Mouse (Mus musculus) R1 (cell line): ENCODE results near the gene Cyp26c1.

Source experiments
- DNase-seq: peaks from one replicate; pipeline ENCODE4 v3.0.0-alpha.2; 2018; ENCODE audit warnings: low read depth, low spot score

Cyp26c1 gene

DNA sequence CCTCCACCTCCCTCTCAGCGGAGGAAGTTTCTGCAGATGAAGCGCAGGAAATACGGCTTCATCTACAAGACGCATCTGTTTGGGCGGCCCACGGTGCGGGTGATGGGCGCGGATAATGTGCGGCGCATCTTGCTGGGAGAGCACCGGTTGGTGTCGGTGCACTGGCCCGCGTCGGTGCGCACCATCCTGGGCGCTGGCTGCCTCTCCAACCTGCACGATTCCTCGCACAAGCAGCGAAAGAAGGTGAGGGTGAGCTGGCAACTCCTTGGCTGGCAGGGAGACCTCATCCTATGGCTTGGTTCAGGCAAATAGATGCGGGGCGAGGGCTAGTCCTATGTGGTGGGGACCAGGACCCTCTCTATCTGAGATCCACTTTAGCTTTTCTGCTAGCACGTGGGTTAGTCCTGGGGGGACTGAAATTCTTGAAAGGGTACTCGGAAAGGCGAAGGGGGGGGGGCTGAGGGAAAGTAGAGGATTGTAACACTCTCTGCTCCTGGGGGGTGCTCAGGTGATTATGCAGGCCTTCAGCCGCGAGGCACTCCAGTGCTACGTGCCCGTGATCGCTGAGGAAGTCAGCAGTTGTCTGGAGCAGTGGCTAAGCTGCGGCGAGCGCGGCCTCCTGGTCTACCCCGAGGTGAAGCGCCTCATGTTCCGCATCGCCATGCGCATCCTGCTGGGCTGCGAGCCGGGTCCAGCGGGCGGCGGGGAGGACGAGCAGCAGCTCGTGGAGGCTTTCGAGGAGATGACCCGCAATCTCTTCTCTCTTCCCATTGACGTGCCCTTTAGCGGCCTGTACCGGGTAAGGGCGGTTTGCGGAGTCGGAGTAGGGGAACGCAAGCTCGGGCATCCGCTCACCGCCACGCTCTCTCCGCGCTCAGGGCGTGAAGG, 13.1 kb downstream of the Cyp26c1 start:
- peak; percentile 43 for DNase-seq

DNA sequence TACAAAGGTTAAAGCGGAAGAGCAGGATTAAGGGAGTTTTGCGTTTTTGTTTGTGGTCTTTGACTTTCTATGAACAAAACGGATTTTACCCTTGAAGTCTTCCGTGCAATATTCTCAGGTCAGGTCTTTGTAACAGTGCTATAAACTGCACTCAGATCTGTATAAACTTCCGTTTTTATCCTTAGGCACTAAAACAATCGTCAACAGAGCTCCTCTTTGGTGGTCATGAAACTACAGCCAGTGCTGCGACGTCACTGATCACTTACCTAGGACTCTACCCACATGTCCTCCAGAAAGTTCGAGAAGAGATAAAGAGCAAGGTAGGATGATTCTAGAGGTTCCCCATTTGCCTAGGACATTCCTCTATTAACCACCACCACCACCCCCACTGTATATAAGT, 14.3 kb downstream of the Cyp26c1 start:
- DNase-seq = no peak

DNA sequence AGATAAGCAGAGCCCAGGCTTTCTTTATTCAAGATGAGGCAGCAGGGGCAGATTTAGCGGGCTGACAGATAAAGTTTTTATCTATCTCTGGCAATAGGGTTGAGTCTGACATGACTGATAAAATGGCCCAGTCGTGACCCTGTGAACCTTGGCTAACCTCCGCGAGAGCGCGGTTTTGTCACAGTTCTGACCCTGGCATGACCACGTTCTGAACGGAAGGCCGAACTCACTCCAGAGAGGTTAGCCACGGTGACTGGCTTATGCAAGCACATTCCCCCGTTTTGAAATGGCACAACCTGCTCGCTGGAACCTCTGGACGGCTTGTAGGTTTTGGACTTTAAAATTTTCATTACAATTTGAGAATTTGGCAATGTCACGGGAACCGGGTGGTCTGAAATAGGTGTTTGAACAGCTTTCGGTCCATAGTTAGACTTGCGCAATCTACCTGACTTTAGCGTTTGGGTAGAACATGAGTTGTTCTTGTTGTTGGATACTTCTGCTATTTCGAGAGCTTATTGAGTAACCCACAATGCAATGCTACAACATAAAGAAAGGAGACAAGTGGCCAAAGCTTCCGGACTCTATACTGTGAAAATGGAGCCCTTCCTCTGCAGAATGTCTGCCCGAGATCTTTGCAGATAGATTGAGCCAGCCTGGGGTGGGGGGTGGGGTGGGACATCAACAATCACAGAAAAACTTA, 17.1 kb downstream of the Cyp26c1 start:
- no peak for DNase-seq

DNA sequence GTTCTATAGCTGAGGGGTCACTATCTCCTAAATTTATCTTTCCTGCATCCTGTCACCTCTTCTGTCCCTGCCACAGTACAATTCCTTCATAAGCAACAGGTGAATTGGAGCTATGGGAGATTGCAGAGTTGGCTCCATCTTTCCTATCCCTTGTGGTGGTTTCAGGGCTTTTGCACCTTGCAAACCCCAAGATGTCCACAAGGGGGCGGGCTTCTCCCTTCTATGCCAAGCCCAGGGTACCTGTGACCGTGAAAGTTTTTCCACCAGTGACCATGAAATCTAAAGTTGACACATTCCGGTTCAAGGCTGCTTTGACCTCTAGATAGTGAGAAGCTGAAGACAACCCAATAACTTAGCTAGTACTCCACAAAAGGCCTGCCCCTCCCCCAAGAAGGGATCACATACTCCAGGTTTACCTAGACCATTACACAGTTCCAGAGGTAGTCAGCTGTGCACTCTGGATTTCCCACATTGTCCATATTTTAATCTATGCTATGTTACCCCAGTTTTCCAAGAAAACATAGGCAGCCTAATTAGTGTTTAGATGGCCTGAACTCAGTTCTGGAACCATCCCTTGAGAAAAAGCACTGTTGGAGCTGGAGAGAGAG, 18.6 kb downstream of the Cyp26c1 start:
- peak; percentile 73 for DNase-seq

DNA sequence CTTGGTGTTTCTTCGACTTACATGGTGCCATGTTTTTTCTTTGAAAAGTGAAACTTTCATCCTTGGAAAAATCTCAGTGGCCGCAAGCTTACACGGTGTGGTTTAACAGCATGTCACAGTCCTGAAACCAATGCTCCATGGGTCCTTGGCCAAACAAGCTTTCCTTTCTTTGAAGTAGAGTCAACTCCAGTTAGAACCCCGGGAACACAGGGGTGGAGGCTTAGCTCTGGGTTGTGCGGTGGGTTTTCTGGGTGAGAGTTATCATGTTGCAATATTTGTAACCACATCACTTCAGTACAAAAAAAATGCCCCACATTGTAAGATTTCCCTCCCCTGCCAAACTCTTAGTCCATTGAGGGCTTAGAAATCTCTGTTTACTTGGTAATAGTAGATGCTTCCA, 20.3 kb downstream of the Cyp26c1 start:
- DNase-seq = no peak

- no peak for DNase-seq
These were observed 29.3 kb downstream of the Cyp26c1 start for GRCm38 (mm10) chr19:37714681-37715080.

GRCm38 (mm10) chr19:37715980-37716379, 30.6 kb downstream of the Cyp26c1 start:
- no peak for DNase-seq

- no peak for DNase-seq
These were observed 31.3 kb downstream of the Cyp26c1 start for GRCm38 (mm10) chr19:37716524-37717175.

DNA sequence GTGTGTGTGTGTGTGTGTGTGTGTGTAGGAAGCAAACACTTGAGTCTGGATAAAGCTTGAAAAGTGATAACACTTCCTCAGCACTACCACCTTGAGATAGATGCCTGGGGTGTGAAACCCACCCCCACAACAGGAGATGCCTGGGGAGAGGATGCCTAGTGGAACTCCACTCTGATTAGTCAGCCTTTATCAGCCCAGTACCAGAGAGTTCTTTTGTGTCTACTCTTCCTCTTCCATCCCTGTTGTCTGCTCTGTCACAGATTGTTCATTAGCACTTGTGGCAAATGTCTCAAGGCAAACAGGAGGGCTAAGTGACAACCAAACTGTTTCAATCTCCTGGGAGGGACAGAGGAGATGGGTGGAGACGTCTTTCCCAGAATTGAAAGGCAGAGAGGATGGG, 33.8 kb downstream of the Cyp26c1 start:
- no peak for DNase-seq

DNA sequence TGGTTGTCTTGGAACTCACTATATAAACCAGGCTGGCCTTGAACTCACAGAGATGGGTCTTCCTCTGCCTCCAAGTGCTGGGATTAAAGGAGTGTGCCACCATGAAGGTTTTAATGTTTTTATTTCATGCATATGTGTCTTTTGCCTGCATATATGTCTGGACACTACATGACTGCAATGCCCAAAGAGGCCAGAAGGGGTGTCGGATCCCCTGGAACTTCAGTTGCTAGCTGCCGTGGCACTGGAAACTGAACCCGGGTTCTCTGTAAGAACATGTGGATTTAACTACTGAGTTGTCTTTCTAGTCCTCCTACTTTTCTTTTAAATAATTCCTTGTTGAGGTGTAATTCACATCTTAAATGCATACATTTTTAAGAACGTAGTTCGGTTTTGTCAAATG, 39.2 kb downstream of the Cyp26c1 start:
- peak; percentile 62 for DNase-seq

- no peak for DNase-seq
These were observed 41.2 kb downstream of the Cyp26c1 start for GRCm38 (mm10) chr19:37726585-37726984.

DNA sequence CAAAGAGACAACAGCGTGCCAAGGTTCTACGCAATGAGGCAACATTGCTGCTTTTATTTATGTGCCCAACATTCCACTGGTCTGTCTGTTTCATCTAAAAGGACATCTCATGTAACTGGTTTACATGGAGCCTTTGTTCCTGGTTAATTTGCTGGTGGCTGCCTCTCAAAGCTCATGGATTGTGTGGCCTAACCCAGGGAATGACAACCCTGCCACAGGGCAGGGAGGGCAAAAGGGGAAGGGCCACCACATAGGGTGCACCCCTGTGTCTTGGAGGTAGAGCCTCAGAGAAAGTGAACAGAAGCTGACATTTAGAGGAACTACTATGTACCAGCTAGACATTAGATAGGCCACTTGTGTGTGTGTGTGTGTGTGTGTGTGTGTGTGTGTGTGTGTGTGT, 42.0 kb downstream of the Cyp26c1 start:
- DNase-seq = no peak

- no peak for DNase-seq
These were observed 50.0 kb downstream of the Cyp26c1 start for GRCm38 (mm10) chr19:37735426-37735825.

- no peak for DNase-seq
These were observed 53.2 kb downstream of the Cyp26c1 start for GRCm38 (mm10) chr19:37738575-37738974.

DNA sequence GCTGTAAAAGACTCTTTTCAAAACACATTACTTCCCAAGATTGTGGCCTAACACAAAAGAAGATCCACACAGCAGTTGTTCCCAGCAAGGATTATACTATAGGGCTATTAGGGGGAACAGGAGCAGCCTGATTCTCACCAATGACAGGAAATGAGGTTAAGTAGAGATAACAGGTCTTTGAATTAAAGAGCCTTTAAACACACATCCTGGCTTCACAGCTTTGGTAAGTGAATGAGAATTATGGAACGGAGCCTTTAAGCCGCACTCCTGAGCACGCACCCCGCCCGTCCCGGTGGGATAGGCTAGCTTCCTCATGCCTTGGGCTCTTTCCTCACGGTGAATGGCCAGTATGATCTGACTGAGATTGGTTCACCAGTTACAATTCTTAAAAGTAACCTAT, 54.7 kb downstream of the Cyp26c1 start:
- peak; percentile 7 for DNase-seq
